Mouse (Mus musculus) heart, embryonic 11.5 days (tissue): ENCODE data around the gene Rrad. TPM values are rescaled to one million over a fixed set of nuclear protein-coding genes. Genes with fewer than 3 reads are reported as not detected.

Experiments used
- ATAC-seq: fragments of 200-750 bp; cut with Nextera tagmentation; replicated peaks from 2 replicates; pipeline ENCODE4 v1.8.0; 2017; ENCODE audit warnings: moderate library complexity; ENCODE audit not compliant: insufficient number of reproducible peaks, low FRiP score, low TSS enrichment
- H3K27ac ChIP-seq: fragments of 300-500 bp; sonication (generic); 2 replicates; pipeline ENCODE4 v1.5.1; 2014; ENCODE audit warnings: mild to moderate bottlenecking, low read depth, low read length
- H3K27me3 ChIP-seq: fragments of 300-500 bp; sonication (generic); 2 replicates; pipeline ENCODE4 v1.6.1; 2014; ENCODE audit warnings: mild to moderate bottlenecking, low read length, mixed read lengths; ENCODE audit not compliant: control insufficient read depth, insufficient read depth
- H3K36me3 ChIP-seq: fragments of 300-500 bp; sonication (generic); 2 replicates; pipeline ENCODE4 v1.6.1; 2014; ENCODE audit warnings: mild to moderate bottlenecking, low read length, moderate library complexity, mixed read lengths; ENCODE audit not compliant: control insufficient read depth, insufficient read depth
- H3K4me1 ChIP-seq: fragments of 300-500 bp; sonication (generic); 2 replicates; pipeline ENCODE4 v1.6.1; 2014; ENCODE audit warnings: low read length; ENCODE audit not compliant: control insufficient read depth, insufficient read depth
- H3K4me2 ChIP-seq: fragments of 300-500 bp; sonication (generic); 2 replicates; pipeline ENCODE4 v1.6.1; 2014; ENCODE audit warnings: mild to moderate bottlenecking, moderate library complexity
- H3K4me3 ChIP-seq: fragments of 300-500 bp; sonication (generic); 2 replicates; pipeline ENCODE4 v1.5.1; 2014; ENCODE audit warnings: low read depth, low read length
- H3K9ac ChIP-seq: fragments of 300-500 bp; sonication (generic); 2 replicates; pipeline ENCODE4 v1.6.1; 2014; ENCODE audit warnings: mild to moderate bottlenecking, low read depth, low read length, moderate library complexity
- H3K9me3 ChIP-seq: fragments of 300-500 bp; sonication (generic); replicated peaks from 2 replicates; pipeline ENCODE4 v1.6.1; 2016; ENCODE audit warnings: low read length; ENCODE audit not compliant: control insufficient read depth
- WGBS: fragments of 180-500 bp; shearing (Covaris S2); extraction: QIAGEN DNeasy Blood & Tissue Kit; methylation state at CpG from one replicate; pipeline ENCODE4 v1.1.7; 2014; ENCODE audit not compliant: insufficient replicate concordance; 5-methylcytosine and 5-hydroxymethylcytosine counted together
- polyA plus RNA-seq: library from polyadenylated mRNA; unstranded; fragments of >200 nt; fragmentation: Nextera tagmentation; extraction: Ambion mirVana; gene quantifications from 2 replicates; pipeline ENCODE4 v1.2.1, GENCODE M21; 2014

Rrad gene
- polyA plus RNA-seq, 1 experiment from 2014 or later, result 300 TPM

GRCm38 (mm10) chr8:104607944-104608343 is 23.2 kb downstream of the Rrad start:
- Histone ChIP-seq H3K4me1 (peaks cover 63% of the 10 kb centered on the region), H3K27me3 (no peaks in the 10 kb centered on the region), H3K36me3 (no peaks in the 10 kb centered on the region), H3K4me2 (peak overlapping the region; percentile 46), H3K9ac (peak overlapping the region; percentile 56; the same call in 1 of the 2 replicates), H3K9me3 (no peaks in the 10 kb centered on the region), H3K27ac (peak overlapping the region; percentile 95), H3K4me3 (no peak overlapping the region)
- 54% methylated on average over 2 of the region's 2 CpGs for WGBS
- no peak for ATAC-seq

GRCm38 (mm10) chr8:104606329-104606728 is 24.8 kb downstream of the Rrad start:
- peak overlapping the region; percentile 27 for H3K4me2 ChIP-seq
- peaks cover 52% of the 10 kb centered on the region for H3K4me1 ChIP-seq
- peak overlapping the region; percentile 40; the same call in 1 of the 2 replicates for H3K9ac ChIP-seq
- no peaks in the 10 kb centered on the region for H3K36me3 ChIP-seq
- H3K9me3 ChIP-seq, result no peaks in the 10 kb centered on the region
- peak overlapping the region; percentile 95 for H3K27ac ChIP-seq
- no peaks in the 10 kb centered on the region for H3K27me3 ChIP-seq
- peak; percentile 28; the same call in 1 of the 2 replicates for ATAC-seq
- H3K4me3 ChIP-seq, result no peak overlapping the region
- 13% methylated on average over 6 of the region's 6 CpGs for WGBS

GRCm38 (mm10) chr8:104603245-104603593 is 27.9 kb downstream of the Rrad start:
- no peak overlapping the region for H3K4me3 ChIP-seq
- no peak for ATAC-seq
- H3K36me3 ChIP-seq, result no peaks in the 10 kb centered on the region
- H3K4me2 ChIP-seq, result peak overlapping the region; percentile 62
- WGBS, result 43% methylated on average over 4 of the region's 4 CpGs
- no peaks in the 10 kb centered on the region for H3K27me3 ChIP-seq
- H3K9ac ChIP-seq, result peak overlapping the region; percentile 1; the same call in 1 of the 2 replicates
- H3K9me3 ChIP-seq, result no peaks in the 10 kb centered on the region
- peaks cover 41% of the 10 kb centered on the region for H3K4me1 ChIP-seq
- peak overlapping the region; percentile 82 for H3K27ac ChIP-seq

- Histone ChIP-seq H3K4me3 (peak overlapping the region; percentile 21), H3K9me3 (no peaks in the 10 kb centered on the region), H3K27ac (peak overlapping the region; percentile 82), H3K27me3 (no peaks in the 10 kb centered on the region), H3K4me1 (peaks cover 36% of the 10 kb centered on the region), H3K36me3 (no peaks in the 10 kb centered on the region), H3K9ac (peak overlapping the region; percentile 57), H3K4me2 (peak overlapping the region; percentile 62)
- ATAC-seq, result peak; percentile 66
- whole genome bisulfite sequencing, result 17% methylated on average over 21 of the region's 21 CpGs
Measured at GRCm38 (mm10) chr8:104602468-104603244, 28.5 kb downstream of the Rrad start.

- peak overlapping the region; percentile 62 for H3K4me2 ChIP-seq
- H3K9ac ChIP-seq, result peak overlapping the region; percentile 57
- WGBS, result under 1% methylated on average over 12 of the region's 12 CpGs
- H3K9me3 ChIP-seq, result no peaks in the 10 kb centered on the region
- H3K27me3 ChIP-seq, result no peaks in the 10 kb centered on the region
- no peak overlapping the region for H3K27ac ChIP-seq
- ATAC-seq, result no peak
- H3K4me3 ChIP-seq, result peak overlapping the region; percentile 21
- H3K4me1 ChIP-seq, result peaks cover 29% of the 10 kb centered on the region
- H3K36me3 ChIP-seq, result no peaks in the 10 kb centered on the region
Measured at GRCm38 (mm10) chr8:104601941-104602371, 29.2 kb downstream of the Rrad start.

GRCm38 (mm10) chr8:104601386-104601785 is 29.7 kb downstream of the Rrad start:
- Histone ChIP-seq H3K9ac (peak overlapping the region; percentile 54; the same call in 1 of the 2 replicates), H3K4me1 (peaks cover 24% of the 10 kb centered on the region), H3K4me3 (peak overlapping the region; percentile 8; the same call in 1 of the 2 replicates), H3K9me3 (no peaks in the 10 kb centered on the region), H3K36me3 (no peaks in the 10 kb centered on the region), H3K4me2 (peak overlapping the region; percentile 62), H3K27ac (no peak overlapping the region), H3K27me3 (no peaks in the 10 kb centered on the region)
- WGBS, result 29% methylated on average over 7 of the region's 7 CpGs
- ATAC-seq, result no peak

- H3K9me3 ChIP-seq, result no peaks in the 10 kb centered on the region
- H3K4me1 ChIP-seq, result peaks cover 4% of the 10 kb centered on the region; the same call in 1 of the 2 replicates
- no peak for ATAC-seq
- peaks cover 11% of the 10 kb centered on the region; the same call in 1 of the 2 replicates for H3K36me3 ChIP-seq
- no peak overlapping the region for H3K9ac ChIP-seq
- H3K4me2 ChIP-seq, result no peak overlapping the region
- 63% methylated on average over 6 of the region's 6 CpGs for WGBS
- H3K27me3 ChIP-seq, result no peaks in the 10 kb centered on the region
- no peak overlapping the region for H3K27ac ChIP-seq
- H3K4me3 ChIP-seq, result no peak overlapping the region
Measured at GRCm38 (mm10) chr8:104598496-104598895, 32.6 kb downstream of the Rrad start.

- WGBS, result 80% methylated on average over 6 of the region's 6 CpGs
- no peak overlapping the region for H3K4me2 ChIP-seq
- H3K4me1 ChIP-seq, result peaks cover 3% of the 10 kb centered on the region; the same call in 1 of the 2 replicates
- H3K27ac ChIP-seq, result no peak overlapping the region
- peaks cover 11% of the 10 kb centered on the region; the same call in 1 of the 2 replicates for H3K36me3 ChIP-seq
- no peaks in the 10 kb centered on the region for H3K27me3 ChIP-seq
- no peak overlapping the region for H3K4me3 ChIP-seq
- H3K9me3 ChIP-seq, result no peaks in the 10 kb centered on the region
- ATAC-seq, result no peak
- no peak overlapping the region for H3K9ac ChIP-seq
Measured at GRCm38 (mm10) chr8:104597656-104598055, 33.5 kb downstream of the Rrad start.
